Mouse (Mus musculus): ENCODE results near the gene Akt1s1. TPM values are rescaled to one million over a fixed set of nuclear protein-coding genes. Genes with fewer than 3 reads are reported as not detected.
A peak's percentile ranks its signal among the peaks of the same experiment; 100 is the strongest.

Gene Akt1s1
- polyA plus RNA-seq, 1 experiment from 2014 or later: 99.1 TPM

DNA sequence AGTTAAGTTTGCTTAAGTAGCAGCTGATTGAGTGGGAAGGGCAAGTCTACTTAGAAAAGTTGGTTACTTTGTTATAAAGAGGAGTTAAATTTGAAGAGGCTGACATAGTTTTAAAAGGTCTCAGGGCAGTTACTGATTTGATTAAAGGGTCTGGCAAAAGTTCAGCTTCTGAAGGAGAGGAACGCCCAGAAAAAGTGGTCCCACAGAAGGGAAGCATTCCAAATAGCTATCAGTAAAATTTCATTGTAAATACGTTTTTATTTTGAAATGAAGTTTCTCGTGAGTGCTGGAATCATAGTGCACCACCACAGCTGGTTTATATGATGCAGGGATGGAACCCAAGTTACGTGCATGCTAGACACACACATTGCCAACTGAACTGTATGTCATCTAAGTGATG, 16.0 kb upstream of the Akt1s1 start:
- no peak for ATAC-seq (ENCODE audit: low FRiP score, low read depth)
- no peak overlapping the region for H3K4me3 ChIP-seq
- WGBS: 81% methylated on average over 4 of the region's 4 CpGs
- no peaks in the 10 kb centered on the region for H3K27me3 ChIP-seq
- H3K4me1 ChIP-seq (replicated peaks): no peaks in the 10 kb centered on the region
- H3K36me3 ChIP-seq: peaks cover 34% of the 10 kb centered on the region
- no peak overlapping the region for H3K27ac ChIP-seq (replicated peaks)
- H3K4me2 ChIP-seq: no peak overlapping the region
- no peak overlapping the region for H3K9ac ChIP-seq
- no peaks in the 10 kb centered on the region for H3K9me3 ChIP-seq

DNA sequence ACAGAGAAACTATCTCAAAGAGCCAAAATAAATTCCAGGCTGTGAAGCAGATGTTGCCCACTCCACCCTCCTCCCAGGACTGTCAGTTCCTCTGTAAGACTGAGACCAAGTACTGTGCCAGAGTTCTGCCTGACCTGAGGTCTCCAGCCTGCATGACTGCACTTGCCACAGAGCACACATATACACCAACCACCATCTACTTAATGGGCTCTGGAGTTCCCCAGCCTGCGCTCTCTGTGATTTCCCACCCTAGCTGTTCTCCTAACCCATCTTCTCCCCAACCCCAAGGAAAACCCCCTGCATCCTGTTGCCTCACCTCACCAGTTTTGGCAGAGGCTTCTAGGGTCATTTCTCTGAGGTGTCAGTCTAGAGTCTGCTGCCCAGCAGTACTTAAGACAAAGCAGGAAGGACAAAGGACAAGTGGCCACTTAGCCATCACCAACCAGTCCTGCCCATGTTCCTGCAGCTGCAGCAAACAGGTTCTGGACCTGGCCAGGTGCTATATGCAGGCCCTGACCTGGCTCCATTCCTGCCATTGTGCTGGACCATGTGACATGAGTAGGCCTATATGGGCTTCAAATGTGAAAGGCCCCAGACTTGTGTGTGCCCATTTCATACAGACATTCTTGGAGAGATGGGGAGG, 13.3 kb upstream of the Akt1s1 start:
- no peak for ATAC-seq (ENCODE audit: low FRiP score, low read depth)
- Histone ChIP-seq H3K36me3 (peaks cover 16% of the 10 kb centered on the region), H3K4me1 (replicated peaks) (peaks cover 14% of the 10 kb centered on the region), H3K27ac (replicated peaks) (no peak overlapping the region), H3K4me3 (no peak overlapping the region), H3K27me3 (peaks cover 10% of the 10 kb centered on the region), H3K4me2 (no peak overlapping the region), H3K9me3 (no peaks in the 10 kb centered on the region), H3K9ac (no peak overlapping the region)
- WGBS: 93% methylated on average over 1 of the region's 1 CpGs

DNA sequence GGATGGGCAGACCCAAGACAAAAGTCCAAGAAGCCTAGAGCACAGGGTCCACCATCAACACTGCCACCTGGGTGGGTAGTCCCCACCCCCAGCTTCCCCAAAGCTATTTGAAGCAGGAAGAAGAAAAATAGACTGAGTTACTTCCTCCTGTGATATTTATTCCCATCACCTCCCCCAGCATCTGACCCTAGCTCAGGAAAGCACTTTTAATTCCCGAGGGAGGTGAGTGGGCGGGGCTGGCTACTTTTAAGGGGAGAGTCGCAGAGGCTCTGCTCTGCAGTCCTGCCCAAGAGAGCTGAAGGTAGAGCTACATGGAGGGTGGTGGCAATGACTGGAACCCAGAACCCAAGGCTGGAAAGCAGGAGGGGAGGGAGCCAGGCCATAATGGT, 12.8 kb upstream of the Akt1s1 start:
- Histone ChIP-seq H3K9me3 (no peaks in the 10 kb centered on the region), H3K9ac (no peak overlapping the region), H3K4me3 (no peak overlapping the region), H3K27ac (replicated peaks) (no peak overlapping the region), H3K4me1 (replicated peaks) (peaks cover 15% of the 10 kb centered on the region), H3K36me3 (peaks cover 17% of the 10 kb centered on the region), H3K4me2 (no peak overlapping the region), H3K27me3 (peaks cover 14% of the 10 kb centered on the region)
- ATAC-seq (ENCODE audit: low FRiP score, low read depth): no peak
- 53% methylated on average over 3 of the region's 3 CpGs for WGBS

DNA sequence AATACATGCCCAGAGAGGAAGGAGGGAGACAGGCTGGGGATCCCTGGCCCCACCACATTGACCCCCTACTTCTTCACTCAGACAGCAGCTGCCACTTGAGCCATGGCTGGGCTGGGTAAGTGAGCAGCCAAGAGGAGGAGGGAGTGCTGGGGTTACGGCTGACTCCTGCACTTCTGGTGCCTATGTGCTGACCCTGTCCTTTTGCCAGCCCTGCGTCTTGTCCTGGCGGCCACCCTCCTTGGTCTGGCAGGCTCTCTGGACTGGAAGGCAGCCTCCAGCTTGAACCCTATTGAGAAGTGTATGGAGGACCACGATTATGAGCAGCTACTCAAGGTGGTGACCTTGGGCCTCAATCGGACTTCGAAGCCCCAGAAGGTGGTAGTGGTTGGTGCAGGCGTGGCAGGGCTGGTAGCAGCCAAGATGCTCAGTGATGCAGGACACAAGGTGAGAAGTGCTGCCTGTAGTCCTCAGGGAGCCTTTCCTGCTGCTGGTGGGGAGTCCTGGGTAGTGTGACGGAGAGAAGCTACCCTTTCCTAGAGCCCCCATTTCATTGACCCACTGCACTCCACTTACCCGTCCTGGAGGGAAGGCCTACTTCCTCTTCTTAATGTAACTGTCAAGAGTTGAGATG, 12.3 kb upstream of the Akt1s1 start:
- no peak for ATAC-seq (ENCODE audit: low FRiP score, low read depth)
- Histone ChIP-seq H3K4me2 (no peak overlapping the region), H3K36me3 (peaks cover 11% of the 10 kb centered on the region), H3K4me3 (no peak overlapping the region), H3K9me3 (no peaks in the 10 kb centered on the region), H3K27ac (replicated peaks) (no peak overlapping the region), H3K27me3 (peaks cover 18% of the 10 kb centered on the region), H3K4me1 (replicated peaks) (peaks cover 15% of the 10 kb centered on the region), H3K9ac (no peak overlapping the region)
- 87% methylated on average over 9 of the region's 9 CpGs for WGBS

DNA sequence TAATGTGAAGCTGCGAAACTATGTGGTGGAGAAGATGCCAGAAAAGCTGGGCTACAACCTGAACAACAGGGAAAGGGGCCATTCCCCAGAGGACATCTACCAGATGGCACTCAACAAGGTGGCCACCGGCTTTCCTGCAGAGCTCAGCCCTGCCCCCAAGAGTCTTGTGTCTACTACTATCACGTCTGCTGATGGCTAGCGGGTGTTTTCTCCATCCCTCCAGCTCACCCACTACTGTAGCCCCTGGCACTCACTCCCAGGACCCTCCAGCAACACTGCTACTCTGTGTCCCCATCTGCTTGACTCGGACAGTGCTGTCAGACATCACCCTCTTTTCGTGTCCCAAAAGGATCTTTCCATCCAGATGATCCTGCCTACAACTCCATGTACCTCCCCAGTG, 10.7 kb upstream of the Akt1s1 start:
- Histone ChIP-seq H3K27ac (replicated peaks) (no peak overlapping the region), H3K4me2 (no peak overlapping the region), H3K4me3 (no peak overlapping the region), H3K4me1 (replicated peaks) (peaks cover 15% of the 10 kb centered on the region), H3K27me3 (peaks cover 28% of the 10 kb centered on the region), H3K36me3 (peaks cover 19% of the 10 kb centered on the region), H3K9ac (no peak overlapping the region), H3K9me3 (no peaks in the 10 kb centered on the region)
- no peak for ATAC-seq (ENCODE audit: low FRiP score, low read depth)
- WGBS: 82% methylated on average over 6 of the region's 6 CpGs

DNA sequence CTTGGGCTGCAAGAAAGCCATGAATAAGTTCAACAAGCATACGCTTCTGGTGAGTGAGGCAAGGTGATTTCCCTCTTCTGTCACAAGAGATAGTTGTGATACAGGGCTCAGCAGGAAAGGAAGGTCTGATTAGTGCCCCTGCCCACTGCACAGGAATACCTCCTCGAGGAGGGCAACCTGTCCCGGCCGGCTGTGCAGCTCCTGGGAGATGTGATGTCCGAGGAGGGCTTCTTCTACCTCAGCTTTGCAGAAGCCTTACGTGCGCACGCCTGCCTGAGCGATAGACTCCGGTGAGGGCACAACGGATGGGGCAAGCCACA, 9.7 kb upstream of the Akt1s1 start:
- H3K27ac ChIP-seq (replicated peaks): no peak overlapping the region
- no peak for ATAC-seq (ENCODE audit: low FRiP score, low read depth)
- peaks cover 26% of the 10 kb centered on the region for H3K36me3 ChIP-seq
- peaks cover 28% of the 10 kb centered on the region for H3K27me3 ChIP-seq
- WGBS: 30% methylated on average over 11 of the region's 11 CpGs
- H3K4me2 ChIP-seq: peak overlapping the region; percentile 56
- peak overlapping the region; percentile 21; the same call in 1 of the 2 replicates for H3K9ac ChIP-seq
- no peaks in the 10 kb centered on the region for H3K9me3 ChIP-seq
- H3K4me1 ChIP-seq (replicated peaks): peaks cover 15% of the 10 kb centered on the region
- H3K4me3 ChIP-seq: peak overlapping the region; percentile 19

DNA sequence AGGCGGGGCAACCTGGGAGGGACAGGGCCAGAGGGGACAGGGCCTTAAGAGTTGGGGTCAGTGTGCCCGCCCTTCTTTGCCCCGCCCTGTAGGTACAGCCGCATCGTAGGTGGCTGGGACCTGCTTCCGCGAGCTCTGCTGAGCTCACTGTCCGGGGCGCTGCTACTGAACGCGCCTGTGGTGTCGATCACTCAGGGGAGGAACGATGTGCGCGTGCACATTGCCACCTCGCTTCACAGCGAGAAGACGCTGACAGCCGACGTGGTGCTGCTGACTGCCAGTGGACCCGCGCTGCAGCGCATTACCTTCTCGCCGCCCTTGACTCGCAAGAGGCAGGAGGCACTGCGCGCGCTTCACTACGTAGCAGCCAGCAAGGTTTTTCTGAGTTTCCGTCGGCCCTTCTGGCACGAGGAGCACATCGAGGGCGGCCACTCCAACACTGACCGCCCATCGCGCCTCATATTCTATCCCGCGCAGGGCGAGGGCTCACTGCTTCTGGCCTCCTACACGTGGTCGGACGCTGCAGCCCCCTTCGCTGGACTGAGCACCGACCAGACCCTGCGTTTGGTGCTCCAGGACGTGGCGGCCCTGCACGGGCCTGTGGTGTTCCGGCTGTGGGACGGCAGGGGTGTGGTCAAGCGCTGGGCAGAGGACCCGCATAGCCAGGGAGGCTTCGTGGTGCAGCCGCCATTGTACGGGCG, 9.2 kb upstream of the Akt1s1 start:
- peak; percentile 52 for ATAC-seq (ENCODE audit: low FRiP score, low read depth)
- Histone ChIP-seq H3K9ac (peak overlapping the region; percentile 21), H3K27me3 (peaks cover 28% of the 10 kb centered on the region), H3K9me3 (no peaks in the 10 kb centered on the region), H3K27ac (replicated peaks) (0 out of 2 replicates have a peak overlapping the region, but pooled peaks have one; percentile 1), H3K36me3 (peaks cover 32% of the 10 kb centered on the region), H3K4me3 (peak overlapping the region; percentile 19), H3K4me1 (replicated peaks) (peaks cover 15% of the 10 kb centered on the region), H3K4me2 (peak overlapping the region; percentile 56)
- 3% methylated on average over 56 of the region's 58 CpGs for WGBS

DNA sequence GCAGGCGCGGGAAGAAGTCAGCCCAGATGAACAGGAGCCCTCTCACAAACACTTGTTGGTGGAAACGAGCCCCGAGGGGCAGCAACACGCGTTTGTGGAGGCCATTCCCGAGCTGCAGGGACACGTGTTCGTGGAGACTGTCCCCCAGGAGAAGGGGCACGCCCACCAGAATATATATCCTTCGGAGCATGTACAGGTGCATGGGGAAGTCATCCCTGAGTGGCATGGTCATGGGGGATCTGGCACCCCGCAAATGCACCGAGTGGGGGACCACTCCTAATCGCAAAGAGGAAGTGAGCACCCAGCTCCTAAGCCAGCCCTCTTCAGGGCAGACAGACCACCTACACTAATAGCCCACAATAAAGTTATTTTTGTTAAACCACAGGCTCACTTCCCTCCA, 8.4 kb upstream of the Akt1s1 start:
- 0 out of 2 replicates have a peak overlapping the region, but pooled peaks have one; percentile 21 for H3K9ac ChIP-seq
- peak overlapping the region; percentile 56 for H3K4me2 ChIP-seq
- peaks cover 28% of the 10 kb centered on the region for H3K27me3 ChIP-seq
- H3K36me3 ChIP-seq: peaks cover 39% of the 10 kb centered on the region
- no peak overlapping the region for H3K27ac ChIP-seq (replicated peaks)
- ATAC-seq (ENCODE audit: low FRiP score, low read depth): no peak
- peaks cover 15% of the 10 kb centered on the region for H3K4me1 ChIP-seq (replicated peaks)
- 50% methylated on average over 14 of the region's 14 CpGs for WGBS
- no peaks in the 10 kb centered on the region for H3K9me3 ChIP-seq
- H3K4me3 ChIP-seq: no peak overlapping the region

DNA sequence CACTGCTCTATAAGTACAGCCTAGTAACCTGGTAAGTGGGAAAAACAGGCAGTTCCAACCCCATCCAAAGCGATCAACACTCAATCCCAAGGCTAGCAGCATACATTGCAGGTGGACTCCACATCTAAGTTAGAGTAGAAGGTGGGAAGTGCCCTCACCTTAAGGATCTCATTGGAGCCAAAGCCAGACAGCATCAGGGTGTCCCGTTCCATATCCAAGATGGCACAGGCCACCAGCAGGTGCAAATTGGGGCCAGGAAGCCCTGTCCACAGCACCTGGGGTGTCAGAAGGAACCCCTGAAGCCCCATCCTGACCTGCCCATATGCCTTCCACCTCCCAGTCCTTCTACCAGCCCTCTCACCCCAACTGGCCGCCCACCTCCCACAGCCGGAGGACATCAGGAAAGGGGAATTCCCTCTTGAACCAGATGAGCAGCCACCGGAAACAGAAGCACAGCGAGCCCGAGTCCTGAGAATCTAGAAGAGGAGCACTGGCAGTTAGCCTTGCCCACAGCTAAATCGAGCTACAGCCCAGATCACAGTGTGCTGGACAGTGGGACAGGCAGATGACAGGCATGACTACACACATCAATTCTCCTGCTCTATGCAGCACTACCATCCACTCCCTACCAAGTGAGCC, 6.8 kb upstream of the Akt1s1 start:
- H3K9ac ChIP-seq: no peak overlapping the region
- no peak for ATAC-seq (ENCODE audit: low FRiP score, low read depth)
- peaks cover 49% of the 10 kb centered on the region for H3K36me3 ChIP-seq
- peaks cover 28% of the 10 kb centered on the region for H3K27me3 ChIP-seq
- H3K4me2 ChIP-seq: no peak overlapping the region
- no peak overlapping the region for H3K4me3 ChIP-seq
- H3K27ac ChIP-seq (replicated peaks): no peak overlapping the region
- no peaks in the 10 kb centered on the region for H3K9me3 ChIP-seq
- H3K4me1 ChIP-seq (replicated peaks): peaks cover 19% of the 10 kb centered on the region
- 90% methylated on average over 8 of the region's 8 CpGs for WGBS

DNA sequence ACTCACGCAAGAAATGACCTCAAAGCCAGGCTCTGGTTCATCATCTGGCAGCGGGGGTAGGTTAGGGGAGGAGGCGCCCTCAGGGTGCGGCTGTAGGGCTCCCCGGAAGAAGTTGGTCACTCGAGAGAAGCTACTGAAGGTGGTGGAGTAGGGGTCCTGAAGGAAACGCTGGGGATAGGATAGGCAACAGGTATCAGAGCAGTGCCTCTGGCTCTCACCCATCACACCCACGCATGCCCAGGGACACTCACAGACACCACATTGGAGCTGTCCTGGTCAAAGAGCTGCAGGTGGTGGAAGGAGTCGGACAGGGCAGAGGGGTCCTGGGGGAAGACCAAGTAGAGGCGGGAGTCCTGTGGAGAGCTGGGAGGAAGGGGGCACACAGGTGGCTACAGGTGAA, 3.8 kb upstream of the Akt1s1 start:
- Histone ChIP-seq H3K9me3 (no peaks in the 10 kb centered on the region), H3K4me1 (replicated peaks) (peaks cover 20% of the 10 kb centered on the region), H3K4me3 (no peak overlapping the region), H3K4me2 (no peak overlapping the region), H3K27ac (replicated peaks) (no peak overlapping the region), H3K9ac (no peak overlapping the region), H3K27me3 (peaks cover 21% of the 10 kb centered on the region), H3K36me3 (peaks cover 49% of the 10 kb centered on the region)
- no peak for ATAC-seq (ENCODE audit: low FRiP score, low read depth)
- 92% methylated on average over 10 of the region's 10 CpGs for WGBS

DNA sequence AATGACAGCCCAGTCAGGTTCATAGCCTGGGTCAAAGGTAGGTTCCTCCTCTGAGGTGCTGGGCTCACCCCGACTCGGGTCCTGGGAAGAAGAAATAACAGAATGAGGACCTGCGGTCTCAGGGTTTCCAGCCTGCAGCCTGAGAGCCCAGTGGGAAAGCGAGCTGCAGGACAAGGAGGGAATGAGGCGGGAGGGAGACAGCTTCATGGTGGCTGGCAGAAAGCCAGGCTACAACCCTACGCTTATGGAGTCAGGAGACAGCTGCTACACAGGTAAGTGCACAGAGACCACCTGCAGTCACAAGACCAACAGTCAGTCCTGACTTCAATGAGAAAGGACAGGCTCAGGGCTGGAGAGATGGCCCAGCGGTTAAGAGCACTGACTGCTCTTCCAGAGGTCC, 2.0 kb upstream of the Akt1s1 start:
- Histone ChIP-seq H3K4me2 (no peak overlapping the region), H3K4me3 (no peak overlapping the region), H3K9me3 (no peaks in the 10 kb centered on the region), H3K36me3 (peaks cover 42% of the 10 kb centered on the region), H3K27ac (replicated peaks) (no peak overlapping the region), H3K9ac (no peak overlapping the region), H3K27me3 (peaks cover 8% of the 10 kb centered on the region; the same call in 1 of the 2 replicates), H3K4me1 (replicated peaks) (peaks cover 26% of the 10 kb centered on the region)
- 91% methylated on average over 7 of the region's 7 CpGs for WGBS
- ATAC-seq (ENCODE audit: low FRiP score, low read depth): no peak

DNA sequence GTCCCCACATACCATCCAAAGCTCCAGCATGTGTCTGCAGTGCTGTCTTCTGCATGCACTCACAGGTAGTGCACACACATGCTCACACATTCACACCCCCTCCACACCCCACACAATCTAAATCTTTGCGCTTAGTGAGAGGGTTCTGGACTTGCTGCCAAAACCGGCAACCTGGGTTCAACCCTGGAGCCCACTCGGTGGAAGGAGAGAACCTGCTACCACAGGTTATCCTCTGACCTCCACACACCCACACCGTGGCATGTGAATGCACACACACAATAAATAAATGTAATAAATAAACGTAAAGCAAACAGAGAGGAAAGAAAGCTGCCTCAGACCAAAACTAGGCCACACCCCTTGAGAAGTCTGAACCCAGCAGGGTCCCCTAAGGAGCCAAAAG, 1.0 kb upstream of the Akt1s1 start:
- Histone ChIP-seq H3K27me3 (no peaks in the 10 kb centered on the region), H3K36me3 (peaks cover 33% of the 10 kb centered on the region), H3K27ac (replicated peaks) (0 out of 2 replicates have a peak overlapping the region, but pooled peaks have one; percentile 99), H3K4me1 (replicated peaks) (peaks cover 31% of the 10 kb centered on the region), H3K4me3 (peak overlapping the region; percentile 81), H3K9ac (peak overlapping the region; percentile 45), H3K9me3 (no peaks in the 10 kb centered on the region), H3K4me2 (peak overlapping the region; percentile 86)
- ATAC-seq (ENCODE audit: low FRiP score, low read depth): no peak
- 79% methylated on average over 5 of the region's 5 CpGs for whole genome bisulfite sequencing

All from hindbrain, embryonic 15.5 days (tissue).